ENCODE assay signal across 10 mouse cellular contexts in genomic region chr4:136724731-136725130, GRCm38 (mm10).
DNase-seq lines count a peak whose midpoint lies in the region; ATAC-seq lines count a peak whose summit lies in the region.
"Had no signal": no experiment of that assay in that cellular context is flagged by ENCODE, and none has a peak within 500 bp of the region (broad histone marks: within the 10 kb centered on the region; RNA-seq: fewer than 3 reads in every experiment).

No protein-coding gene starts in this region.

- no peaks in the 10 kb centered on the region for H3K36me3 ChIP-seq in lung, embryonic 16.5 days (ENCODE audit: control insufficient read depth, insufficient read depth, low read length)
- no peaks in the 10 kb centered on the region for H3K36me3 ChIP-seq in kidney, embryonic 15.5 days
- H3K36me3 ChIP-seq in neural tube, embryonic 13.5 days = no peaks in the 10 kb centered on the region; the same call in 1 of the 2 replicates
- H3K36me3 ChIP-seq in hindbrain, embryonic 11.5 days (ENCODE audit: control insufficient read depth, insufficient read depth, low read length) = no peaks in the 10 kb centered on the region
- H3K36me3 ChIP-seq: midbrain, embryonic 15.5 days had no signal

- DNase-seq in lung, adult 18-20 months = no peak
- peak; percentile 54 for DNase-seq in embryo, embryonic 10.5 days (ENCODE audit: low spot score)
- DNase-seq in layer of hippocampus, postnatal 14 days (ENCODE audit: low spot score in 2 of 2) = no peak
- DNase-seq in hindbrain, embryonic 11.5 days (ENCODE audit: low spot score) = no peak
- no peak for DNase-seq in layer of hippocampus, postnatal 25 days (ENCODE audit: extremely low spot score in 1 of 2, low spot score in 1 of 2)
- DNase-seq: right cerebral cortex, postnatal 4 days had no signal

- no peak overlapping the region for H3K4me2 ChIP-seq in lung, embryonic 16.5 days (ENCODE audit: low read depth, low read length)
- H3K4me2 ChIP-seq in kidney, embryonic 15.5 days = peak overlapping the region; percentile 44
- no peak overlapping the region for H3K4me2 ChIP-seq in neural tube, embryonic 13.5 days
- H3K4me2 ChIP-seq in hindbrain, embryonic 11.5 days (replicated peaks; ENCODE audit: low read depth, low read length) = no peak overlapping the region
- H3K4me2 ChIP-seq: midbrain, embryonic 15.5 days had no signal

- no peak overlapping the region for H3K27ac ChIP-seq in lung, embryonic 16.5 days (ENCODE audit: low read length)
- peak overlapping the region; percentile 85 for H3K27ac ChIP-seq in kidney, embryonic 15.5 days
- 0 out of 2 replicates have a peak overlapping the region, but pooled peaks have one; percentile 33 for H3K27ac ChIP-seq in neural tube, embryonic 13.5 days (replicated peaks)
- no peak overlapping the region for H3K27ac ChIP-seq in hindbrain, embryonic 11.5 days (ENCODE audit: low read depth, low read length)
- H3K27ac ChIP-seq: midbrain, embryonic 15.5 days had no signal

- peak; percentile 20; the same call in 1 of the 2 replicates for ATAC-seq in lung, embryonic 16.5 days (ENCODE audit: low read depth)
- peak; percentile 69 for ATAC-seq in kidney, embryonic 15.5 days (replicated peaks; ENCODE audit: low FRiP score)
- no peak for ATAC-seq in neural tube, embryonic 13.5 days (ENCODE audit: low read depth)
- no peak for ATAC-seq in hindbrain, embryonic 11.5 days (ENCODE audit: low FRiP score)
- ATAC-seq: midbrain, embryonic 15.5 days had no signal

- WGBS in lung, embryonic 16.5 days = 44% methylated on average over 17 of the region's 17 CpGs
- WGBS in kidney, embryonic 15.5 days = 23% methylated on average over 17 of the region's 17 CpGs
- WGBS in neural tube, embryonic 13.5 days = 60% methylated on average over 17 of the region's 17 CpGs
- 58% methylated on average over 17 of the region's 17 CpGs for WGBS in hindbrain, embryonic 11.5 days

- no peaks in the 10 kb centered on the region for H3K27me3 ChIP-seq in lung, embryonic 16.5 days (ENCODE audit: control insufficient read depth, insufficient read depth, low read depth, low read length)
- no peaks in the 10 kb centered on the region for H3K27me3 ChIP-seq in kidney, embryonic 15.5 days
- no peaks in the 10 kb centered on the region for H3K27me3 ChIP-seq in neural tube, embryonic 13.5 days
- H3K27me3 ChIP-seq in hindbrain, embryonic 11.5 days (ENCODE audit: control insufficient read depth, insufficient read depth, low read length) = no peaks in the 10 kb centered on the region
- H3K27me3 ChIP-seq: midbrain, embryonic 15.5 days had no signal

- H3K9me3 ChIP-seq in lung, embryonic 16.5 days (ENCODE audit: control insufficient read depth, low read length) = no peaks in the 10 kb centered on the region
- H3K9me3 ChIP-seq in kidney, embryonic 15.5 days (replicated peaks) = no peaks in the 10 kb centered on the region
- H3K9me3 ChIP-seq in neural tube, embryonic 13.5 days = no peaks in the 10 kb centered on the region
- no peaks in the 10 kb centered on the region for H3K9me3 ChIP-seq in hindbrain, embryonic 11.5 days (ENCODE audit: control insufficient read depth, low read length)
- H3K9me3 ChIP-seq: midbrain, embryonic 15.5 days had no signal

- H3K9ac ChIP-seq in lung, embryonic 16.5 days (ENCODE audit: low read length) = no peak overlapping the region
- no peak overlapping the region for H3K9ac ChIP-seq in kidney, embryonic 15.5 days
- H3K9ac ChIP-seq in neural tube, embryonic 13.5 days = no peak overlapping the region
- no peak overlapping the region for H3K9ac ChIP-seq in hindbrain, embryonic 11.5 days (ENCODE audit: low read depth, low read length)
- H3K9ac ChIP-seq: midbrain, embryonic 15.5 days had no signal

- no peak overlapping the region for H3K4me3 ChIP-seq in lung, embryonic 16.5 days (ENCODE audit: low read length)
- H3K4me3 ChIP-seq in kidney, embryonic 15.5 days (replicated peaks) = no peak overlapping the region
- H3K4me3 ChIP-seq in neural tube, embryonic 13.5 days = no peak overlapping the region
- no peak overlapping the region for H3K4me3 ChIP-seq in hindbrain, embryonic 11.5 days (ENCODE audit: low read depth, low read length)
- H3K4me3 ChIP-seq: midbrain, embryonic 15.5 days had no signal

- H3K4me1 ChIP-seq in lung, embryonic 16.5 days (replicated peaks; ENCODE audit: control insufficient read depth, insufficient read depth, low read length) = no peaks in the 10 kb centered on the region; the same call in 1 of the 2 replicates
- peaks cover 62% of the 10 kb centered on the region for H3K4me1 ChIP-seq in kidney, embryonic 15.5 days
- peaks cover 52% of the 10 kb centered on the region for H3K4me1 ChIP-seq in neural tube, embryonic 13.5 days (replicated peaks)
- H3K4me1 ChIP-seq in hindbrain, embryonic 11.5 days (replicated peaks; ENCODE audit: control insufficient read depth, insufficient read depth, low read length) = peaks cover 6% of the 10 kb centered on the region; the same call in 1 of the 2 replicates

Comparison
In these comparisons a context has a peak if more than half of its experiments do, and no peak if none do; other contexts are left out.
1. ATAC-seq: peak in lung, embryonic 16.5 days (single experiment) and kidney, embryonic 15.5 days (single experiment); none in neural tube, embryonic 13.5 days (single experiment) and hindbrain, embryonic 11.5 days (single experiment).
2. H3K27ac ChIP-seq: peak in kidney, embryonic 15.5 days (single experiment) and neural tube, embryonic 13.5 days (single experiment); none in lung, embryonic 16.5 days (single experiment) and hindbrain, embryonic 11.5 days (single experiment).